Mouse (Mus musculus): ENCODE results near the gene Samd4. TPM values are rescaled to one million over a fixed set of nuclear protein-coding genes. Genes with fewer than 3 reads are reported as not detected.

Gene Samd4
- total and polyA plus RNA-seq, 2 experiments from 2014 or later: 4.9 to 14.7 TPM

- no peak for TF ChIP-seq CTCF (IDR thresholded peaks at IDR 0.05; ENCODE audit: low read depth)
- Histone ChIP-seq H3K4me1 (ENCODE audit: insufficient read depth, low read length) (no peaks in the 10 kb centered on the region), H3K27ac (no peak overlapping the region), H3K9me3 (ENCODE audit: low read length) (no peaks in the 10 kb centered on the region), H3K9ac (replicated peaks; ENCODE audit: low read length) (no peak overlapping the region), H3K27me3 (ENCODE audit: insufficient read depth, low read length) (no peaks in the 10 kb centered on the region), H3K36me3 (ENCODE audit: insufficient read depth, low read length) (no peaks in the 10 kb centered on the region), H3K4me3 (ENCODE audit: low read length) (no peak overlapping the region), H3K4me2 (ENCODE audit: low read depth, low read length) (no peak overlapping the region)
- WGBS: 50% methylated on average over 9 of the region's 9 CpGs
- no peak for ATAC-seq
- no peak for DNase-seq (ENCODE audit: low spot score)
These were observed 228.7 kb downstream of the Samd4 start for GRCm38 (mm10) chr14:47111341-47111740.

GRCm38 (mm10) chr14:47115154-47115553 is 232.5 kb downstream of the Samd4 start:
- no peak for DNase-seq (ENCODE audit: low spot score)
- Histone ChIP-seq H3K4me3 (ENCODE audit: low read length) (no peak overlapping the region), H3K27ac (no peak overlapping the region), H3K27me3 (ENCODE audit: insufficient read depth, low read length) (no peaks in the 10 kb centered on the region), H3K9me3 (ENCODE audit: low read length) (no peaks in the 10 kb centered on the region), H3K4me1 (ENCODE audit: insufficient read depth, low read length) (no peaks in the 10 kb centered on the region), H3K9ac (replicated peaks; ENCODE audit: low read length) (no peak overlapping the region), H3K36me3 (ENCODE audit: insufficient read depth, low read length) (no peaks in the 10 kb centered on the region), H3K4me2 (ENCODE audit: low read depth, low read length) (no peak overlapping the region)
- no peak for TF ChIP-seq CTCF (IDR thresholded peaks at IDR 0.05; ENCODE audit: low read depth)
- WGBS: 60% methylated on average over 9 of the region's 9 CpGs
- ATAC-seq: no peak

- ATAC-seq: no peak
- WGBS: 86% methylated on average over 10 of the region's 10 CpGs
- Histone ChIP-seq H3K36me3 (ENCODE audit: insufficient read depth, low read length) (no peaks in the 10 kb centered on the region), H3K4me2 (ENCODE audit: low read depth, low read length) (no peak overlapping the region), H3K9ac (replicated peaks; ENCODE audit: low read length) (no peak overlapping the region), H3K27me3 (ENCODE audit: insufficient read depth, low read length) (no peaks in the 10 kb centered on the region), H3K9me3 (ENCODE audit: low read length) (no peaks in the 10 kb centered on the region), H3K4me1 (ENCODE audit: insufficient read depth, low read length) (no peaks in the 10 kb centered on the region), H3K4me3 (ENCODE audit: low read length) (no peak overlapping the region), H3K27ac (no peak overlapping the region)
- DNase-seq (ENCODE audit: low spot score): no peak
- no peak for TF ChIP-seq CTCF (IDR thresholded peaks at IDR 0.05; ENCODE audit: low read depth)
These were observed 233.6 kb downstream of the Samd4 start for GRCm38 (mm10) chr14:47116062-47116762.

- 68% methylated on average over 7 of the region's 7 CpGs for WGBS
- H3K36me3 ChIP-seq (ENCODE audit: insufficient read depth, low read length): no peaks in the 10 kb centered on the region
- no peak overlapping the region for H3K27ac ChIP-seq
- H3K27me3 ChIP-seq (ENCODE audit: insufficient read depth, low read length): no peaks in the 10 kb centered on the region
- no peak overlapping the region for H3K4me3 ChIP-seq (ENCODE audit: low read length)
- peak; percentile 26 for TF ChIP-seq CTCF (IDR thresholded peaks at IDR 0.05; ENCODE audit: low read depth)
- H3K4me2 ChIP-seq (ENCODE audit: low read depth, low read length): no peak overlapping the region
- ATAC-seq (no peak), DNase-seq (ENCODE audit: low spot score) (no peak)
- H3K9ac ChIP-seq (replicated peaks; ENCODE audit: low read length): no peak overlapping the region
- no peaks in the 10 kb centered on the region for H3K4me1 ChIP-seq (ENCODE audit: insufficient read depth, low read length)
- no peaks in the 10 kb centered on the region for H3K9me3 ChIP-seq (ENCODE audit: low read length)
These were observed 234.9 kb downstream of the Samd4 start for GRCm38 (mm10) chr14:47117522-47117921.

- Histone ChIP-seq H3K4me2 (ENCODE audit: low read depth, low read length) (no peak overlapping the region), H3K27ac (no peak overlapping the region), H3K36me3 (ENCODE audit: insufficient read depth, low read length) (no peaks in the 10 kb centered on the region), H3K4me1 (ENCODE audit: insufficient read depth, low read length) (no peaks in the 10 kb centered on the region), H3K9me3 (ENCODE audit: low read length) (peaks cover 4% of the 10 kb centered on the region; the same call in 1 of the 2 replicates), H3K27me3 (ENCODE audit: insufficient read depth, low read length) (no peaks in the 10 kb centered on the region), H3K9ac (replicated peaks; ENCODE audit: low read length) (no peak overlapping the region), H3K4me3 (ENCODE audit: low read length) (no peak overlapping the region)
- ATAC-seq: no peak
- 83% methylated on average over 5 of the region's 5 CpGs for WGBS
- no peak for TF ChIP-seq CTCF (IDR thresholded peaks at IDR 0.05; ENCODE audit: low read depth)
- DNase-seq (ENCODE audit: low spot score): no peak
These were observed 245.3 kb downstream of the Samd4 start for GRCm38 (mm10) chr14:47127987-47128386.

- 65% methylated on average over 10 of the region's 10 CpGs for WGBS
These were observed 251.3 kb downstream of the Samd4 start for GRCm38 (mm10) chr14:47133948-47134347.

GRCm38 (mm10) chr14:47136637-47137036 is 254.0 kb downstream of the Samd4 start:
- Histone ChIP-seq H3K4me1 (ENCODE audit: insufficient read depth, low read length) (no peaks in the 10 kb centered on the region), H3K4me2 (ENCODE audit: low read depth, low read length) (no peak overlapping the region), H3K36me3 (ENCODE audit: insufficient read depth, low read length) (no peaks in the 10 kb centered on the region), H3K9ac (replicated peaks; ENCODE audit: low read length) (no peak overlapping the region), H3K4me3 (ENCODE audit: low read length) (no peak overlapping the region), H3K27ac (no peak overlapping the region), H3K9me3 (ENCODE audit: low read length) (no peaks in the 10 kb centered on the region), H3K27me3 (ENCODE audit: insufficient read depth, low read length) (no peaks in the 10 kb centered on the region)
- 78% methylated on average over 5 of the region's 5 CpGs for WGBS
- no peak for DNase-seq (ENCODE audit: low spot score)
- ATAC-seq: no peak
- no peak for TF ChIP-seq CTCF (IDR thresholded peaks at IDR 0.05; ENCODE audit: low read depth)

More at GRCm38 (mm10) chr14:47133948-47134347, 251.3 kb downstream of the Samd4 start:
- peak; percentile 47; the same call in 1 of the 2 replicates for ATAC-seq
- Histone ChIP-seq H3K9me3 (ENCODE audit: low read length) (no peaks in the 10 kb centered on the region), H3K4me1 (ENCODE audit: insufficient read depth, low read length) (no peaks in the 10 kb centered on the region), H3K9ac (replicated peaks; ENCODE audit: low read length) (no peak overlapping the region), H3K27ac (0 out of 2 replicates have a peak overlapping the region, but pooled peaks have one; percentile 11), H3K27me3 (ENCODE audit: insufficient read depth, low read length) (no peaks in the 10 kb centered on the region), H3K36me3 (ENCODE audit: insufficient read depth, low read length) (no peaks in the 10 kb centered on the region), H3K4me2 (ENCODE audit: low read depth, low read length) (no peak overlapping the region), H3K4me3 (ENCODE audit: low read length) (no peak overlapping the region)
- no peak for TF ChIP-seq CTCF (IDR thresholded peaks at IDR 0.05; ENCODE audit: low read depth)
- DNase-seq (ENCODE audit: low spot score): peak; percentile 21
